Mouse (Mus musculus) telencephalon, adult 2 months (tissue): ENCODE results near the gene Lrfn5.
A peak's percentile ranks its signal among the peaks of the same experiment; 100 is the strongest.

ENCODE experiments used
- DNase-seq: peaks from one replicate; pipeline ENCODE4 v3.0.0-alpha.2; 2011; ENCODE audit warnings: low read depth, low spot score

Gene Lrfn5

GRCm38 (mm10) chr12:61522829-61523370 is at the start of gene Lrfn5:
Lrfn5 (plus strand) TSS chr12:61523150.
- peak; percentile 44 for DNase-seq

- peak; percentile 34 for DNase-seq
These were observed 1.3 kb upstream of the Lrfn5 start for GRCm38 (mm10) chr12:61521501-61522147.

GRCm38 (mm10) chr12:61522148-61522828 is 662 bp upstream of the Lrfn5 start:
- DNase-seq = peak; percentile 50

- peak; percentile 24 for DNase-seq
These were observed 757 bp downstream of the Lrfn5 start for GRCm38 (mm10) chr12:61523631-61524182.

- peak; percentile 39 for DNase-seq
These were observed 1.3 kb downstream of the Lrfn5 start for GRCm38 (mm10) chr12:61524183-61524651.

- peak; percentile 81 for DNase-seq
These were observed 3.2 kb downstream of the Lrfn5 start for GRCm38 (mm10) chr12:61526199-61526598.

- no peak for DNase-seq
These were observed 57.0 kb downstream of the Lrfn5 start for GRCm38 (mm10) chr12:61579949-61580348.

GRCm38 (mm10) chr12:61600305-61600704 is 77.4 kb downstream of the Lrfn5 start:
- DNase-seq = no peak

- DNase-seq = no peak
These were observed 84.9 kb downstream of the Lrfn5 start for GRCm38 (mm10) chr12:61607871-61608270.

GRCm38 (mm10) chr12:61610081-61610480 is 87.1 kb downstream of the Lrfn5 start:
- no peak for DNase-seq

GRCm38 (mm10) chr12:61624532-61624931 is 101.6 kb downstream of the Lrfn5 start:
- DNase-seq = no peak

- no peak for DNase-seq
These were observed 131.4 kb downstream of the Lrfn5 start for GRCm38 (mm10) chr12:61654380-61654779.

- DNase-seq = peak; percentile 13
These were observed 200.2 kb downstream of the Lrfn5 start for GRCm38 (mm10) chr12:61723158-61723557.

GRCm38 (mm10) chr12:61807073-61807605 is 284.2 kb downstream of the Lrfn5 start:
- peak; percentile 81 for DNase-seq

- DNase-seq = no peak
These were observed 300.7 kb downstream of the Lrfn5 start for GRCm38 (mm10) chr12:61823601-61824000.

GRCm38 (mm10) chr12:61826311-61826710 is 303.4 kb downstream of the Lrfn5 start:
- DNase-seq = no peak

GRCm38 (mm10) chr12:61842599-61843291 is 319.8 kb downstream of the Lrfn5 start:
- peak; percentile 35 for DNase-seq

- no peak for DNase-seq
These were observed 331.2 kb downstream of the Lrfn5 start for GRCm38 (mm10) chr12:61854183-61854582.
